ENCODE assay signal across 8 mouse cellular contexts in the genomic region with DNA sequence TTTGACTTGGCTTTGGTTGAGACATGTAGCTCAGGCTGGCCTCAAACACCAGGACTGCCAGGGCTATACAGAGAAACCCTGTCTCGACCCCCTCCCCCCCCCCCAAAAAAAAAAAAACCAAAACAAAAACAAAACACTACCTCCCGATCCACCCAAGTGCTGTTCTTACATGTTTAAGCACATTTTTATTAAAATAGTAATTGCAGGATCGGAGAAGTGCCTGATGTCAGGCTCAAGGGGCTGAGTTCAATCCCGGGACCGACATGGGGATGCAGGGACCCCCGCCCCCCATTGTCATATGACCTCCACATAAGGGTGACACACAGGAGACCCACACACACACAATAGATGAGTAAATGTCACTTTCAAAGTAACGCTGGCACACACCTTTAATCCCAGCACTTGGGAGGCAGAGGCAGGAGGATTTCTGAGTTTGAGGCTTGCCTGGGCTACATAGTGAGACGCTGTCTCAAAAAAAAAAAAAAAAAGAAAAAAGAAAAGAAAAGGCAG. TPM values are rescaled to one million over a fixed set of nuclear protein-coding genes. Genes with fewer than 3 reads are reported as not detected.
DNase-seq lines count a peak whose midpoint lies in the region; ATAC-seq and TF ChIP-seq lines count a peak whose summit lies in the region.

No protein-coding gene starts in this region.

- H3K4me2 ChIP-seq in heart, embryonic 12.5 days, result peak overlapping the region; percentile 79
- H3K4me2 ChIP-seq in hindbrain, embryonic 12.5 days (replicated peaks), result peak overlapping the region; percentile 76; the same call in 1 of the 2 replicates
- H3K4me2 ChIP-seq in midbrain, embryonic 12.5 days (replicated peaks), result no peak overlapping the region

- intact Hi-C loops in heart, postnatal 14 days (cut with DNase I), result no loop called here
- intact Hi-C loops in left cerebral cortex, postnatal 25 days (cut with DNase I), result loop anchor here (2.0 to 5.0 kb wide), 3 partner anchors 46 to 89 kb away; a partner anchor contains a TSS

- peaks cover 25% of the 10 kb centered on the region for H3K36me3 ChIP-seq in heart, embryonic 12.5 days
- peaks cover 18% of the 10 kb centered on the region for H3K36me3 ChIP-seq in hindbrain, embryonic 12.5 days
- peaks cover 21% of the 10 kb centered on the region for H3K36me3 ChIP-seq in midbrain, embryonic 12.5 days

- ATAC-seq in heart, embryonic 12.5 days (ENCODE audit: insufficient number of reproducible peaks, low FRiP score), result no peak
- no peak for ATAC-seq in hindbrain, embryonic 12.5 days (ENCODE audit: low FRiP score)
- no peak for ATAC-seq in midbrain, embryonic 12.5 days (ENCODE audit: low FRiP score, low read depth)

- no peaks in the 10 kb centered on the region for H3K9me3 ChIP-seq in heart, embryonic 12.5 days (replicated peaks)
- H3K9me3 ChIP-seq in hindbrain, embryonic 12.5 days (replicated peaks), result no peaks in the 10 kb centered on the region
- no peaks in the 10 kb centered on the region for H3K9me3 ChIP-seq in midbrain, embryonic 12.5 days

- H3K9ac ChIP-seq in heart, embryonic 12.5 days, result no peak overlapping the region
- no peak overlapping the region for H3K9ac ChIP-seq in hindbrain, embryonic 12.5 days
- H3K9ac ChIP-seq in midbrain, embryonic 12.5 days (replicated peaks), result no peak overlapping the region

- no peak for TF ChIP-seq POLR2A in bone marrow, adult 2 months (IDR thresholded peaks at IDR 0.05; ENCODE audit: borderline replicate concordance, control insufficient read depth, low read depth, low read length)

- H3K4me3 ChIP-seq in heart, embryonic 12.5 days, result no peak overlapping the region
- H3K4me3 ChIP-seq in bone marrow, adult 2 months (replicated peaks; ENCODE audit: control insufficient read depth, low read depth, low read length), result peak overlapping the region; percentile 99
- no peak overlapping the region for H3K4me3 ChIP-seq in hindbrain, embryonic 12.5 days
- H3K4me3 ChIP-seq in midbrain, embryonic 12.5 days, result peak overlapping the region; percentile 74; the same call in 1 of the 2 replicates

- no peak for DNase-seq in heart, postnatal 14 days
- DNase-seq in thymus, postnatal 0 days (ENCODE audit: low spot score), result no peak
- no peak for DNase-seq in left cerebral cortex, postnatal 25 days (ENCODE audit: low spot score in 2 of 2)
- DNase-seq in adrenal gland, postnatal 14 days, result no peak

- peaks cover 21% of the 10 kb centered on the region for H3K27me3 ChIP-seq in heart, embryonic 12.5 days (replicated peaks)
- H3K27me3 ChIP-seq in hindbrain, embryonic 12.5 days, result peaks cover 16% of the 10 kb centered on the region
- peaks cover 26% of the 10 kb centered on the region for H3K27me3 ChIP-seq in midbrain, embryonic 12.5 days

- H3K27ac ChIP-seq in heart, embryonic 12.5 days (ENCODE audit: poor library complexity, severe bottlenecking), result peak overlapping the region; percentile 95; the same call in 1 of the 2 replicates
- no peak overlapping the region; the same call in 1 of the 2 replicates for H3K27ac ChIP-seq in bone marrow, adult 2 months (ENCODE audit: control insufficient read depth, insufficient read depth, low read depth, low read length, poor library complexity)
- no peak overlapping the region for H3K27ac ChIP-seq in hindbrain, embryonic 12.5 days
- H3K27ac ChIP-seq in midbrain, embryonic 12.5 days (replicated peaks), result peak overlapping the region; percentile 95

- WGBS in heart, embryonic 12.5 days, result 69% methylated on average over 8 of the region's 8 CpGs
- 57% methylated on average over 8 of the region's 8 CpGs for WGBS in bone marrow, adult 2 months
- 79% methylated on average over 8 of the region's 8 CpGs for WGBS in hindbrain, embryonic 12.5 days
- WGBS in midbrain, embryonic 12.5 days, result 78% methylated on average over 8 of the region's 8 CpGs

- no peak for TF ChIP-seq CTCF in bone marrow, adult 2 months (IDR thresholded peaks at IDR 0.05; ENCODE audit: control insufficient read depth, insufficient read depth, low read length)

- H3K4me1 ChIP-seq in heart, embryonic 12.5 days (replicated peaks), result peaks cover 25% of the 10 kb centered on the region
- H3K4me1 ChIP-seq in bone marrow, adult 2 months (ENCODE audit: control insufficient read depth, insufficient read depth, low read length), result peaks cover 6% of the 10 kb centered on the region; the same call in 1 of the 2 replicates
- peaks cover 23% of the 10 kb centered on the region for H3K4me1 ChIP-seq in hindbrain, embryonic 12.5 days
- peaks cover 29% of the 10 kb centered on the region for H3K4me1 ChIP-seq in midbrain, embryonic 12.5 days

RNA-seq across cellular contexts. Expression of a gene that starts 0.8 kb away (rescaled TPM):
- polyA plus RNA-seq in heart, embryonic 12.5 days (2016; fragmentation: Nextera tagmentation; extraction: Ambion mirVana), result 33.3 and 34.8 TPM in 2 replicates
- 10 to 100 TPM; 19.6 to 21.6 TPM for total RNA-seq in heart, postnatal 14 days (2021)
- polyA plus RNA-seq in bone marrow, adult 2 months (2011; ENCODE audit: insufficient read depth, insufficient read length, low replicate concordance, missing spikeins), result 15.8 and 51.0 TPM in 2 replicates
- 46.8 and 47.6 TPM in 2 replicates for polyA plus RNA-seq in hindbrain, embryonic 12.5 days (2016; fragmentation: Nextera tagmentation; extraction: Ambion mirVana)
- 48.7 and 53.9 TPM in 2 replicates for polyA plus RNA-seq in midbrain, embryonic 12.5 days (2016; fragmentation: Nextera tagmentation; extraction: Ambion mirVana)
- 34.0 and 36.5 TPM in 2 replicates for polyA plus RNA-seq in thymus, postnatal 0 days (2015; fragmentation: Nextera tagmentation; extraction: Ambion mirVana)
- total RNA-seq in left cerebral cortex, postnatal 25 days (2021), result 10 to 100 TPM; 64.1 to 64.6 TPM
- total RNA-seq in adrenal gland, postnatal 14 days (2021), result 29.1 and 37.2 TPM in 2 replicates

RNA-seq across cellular contexts. Expression of a gene that starts 6.3 kb away (rescaled TPM):
- 1.0 and 1.4 TPM in 2 replicates for polyA plus RNA-seq in heart, embryonic 12.5 days (2016; fragmentation: Nextera tagmentation; extraction: Ambion mirVana)
- total RNA-seq in heart, postnatal 14 days (2021), result under 1 TPM; 0.48 to 0.49 TPM
- 1.7 and 1.9 TPM in 2 replicates for polyA plus RNA-seq in bone marrow, adult 2 months (2011; ENCODE audit: insufficient read depth, insufficient read length, low replicate concordance, missing spikeins)
- 1.3 and 1.7 TPM in 2 replicates for polyA plus RNA-seq in hindbrain, embryonic 12.5 days (2016; fragmentation: Nextera tagmentation; extraction: Ambion mirVana)
- 2.0 TPM in 2 replicates for polyA plus RNA-seq in midbrain, embryonic 12.5 days (2016; fragmentation: Nextera tagmentation; extraction: Ambion mirVana)
- 0.40 and 0.68 TPM in 2 replicates for polyA plus RNA-seq in thymus, postnatal 0 days (2015; fragmentation: Nextera tagmentation; extraction: Ambion mirVana)
- total RNA-seq in left cerebral cortex, postnatal 25 days (2021), result 1 to 10 TPM; 1.1 to 1.2 TPM
- total RNA-seq in adrenal gland, postnatal 14 days (2021), result 0.30 and 1.0 TPM in 2 replicates

RNA-seq across cellular contexts. Expression of a gene that starts 6.5 kb away (rescaled TPM):
- 7.5 and 9.0 TPM in 2 replicates for polyA plus RNA-seq in heart, embryonic 12.5 days (2016; fragmentation: Nextera tagmentation; extraction: Ambion mirVana)
- 10 to 100 TPM; 19.7 to 20.0 TPM for total RNA-seq in heart, postnatal 14 days (2021)
- polyA plus RNA-seq in bone marrow, adult 2 months (2011; ENCODE audit: insufficient read depth, insufficient read length, low replicate concordance, missing spikeins), result not detected in 2 replicates
- 3.9 and 5.1 TPM in 2 replicates for polyA plus RNA-seq in hindbrain, embryonic 12.5 days (2016; fragmentation: Nextera tagmentation; extraction: Ambion mirVana)
- 6.7 and 8.8 TPM in 2 replicates for polyA plus RNA-seq in midbrain, embryonic 12.5 days (2016; fragmentation: Nextera tagmentation; extraction: Ambion mirVana)
- 17.3 and 23.6 TPM in 2 replicates for polyA plus RNA-seq in thymus, postnatal 0 days (2015; fragmentation: Nextera tagmentation; extraction: Ambion mirVana)
- 1 to 10 TPM; 3.8 to 4.1 TPM for total RNA-seq in left cerebral cortex, postnatal 25 days (2021)
- total RNA-seq in adrenal gland, postnatal 14 days (2021), result 4.5 and 4.8 TPM in 2 replicates

RNA-seq across cellular contexts. Expression of a gene that starts 46.0 kb away (rescaled TPM):
- 12.1 and 12.9 TPM in 2 replicates for polyA plus RNA-seq in heart, embryonic 12.5 days (2016; fragmentation: Nextera tagmentation; extraction: Ambion mirVana)
- total RNA-seq in heart, postnatal 14 days (2021), result 1 to 10 TPM; 5.3 to 7.6 TPM
- 3.1 and 5.8 TPM in 2 replicates for polyA plus RNA-seq in bone marrow, adult 2 months (2011; ENCODE audit: insufficient read depth, insufficient read length, low replicate concordance, missing spikeins)
- polyA plus RNA-seq in hindbrain, embryonic 12.5 days (2016; fragmentation: Nextera tagmentation; extraction: Ambion mirVana), result 15.3 and 18.1 TPM in 2 replicates
- 15.4 and 18.2 TPM in 2 replicates for polyA plus RNA-seq in midbrain, embryonic 12.5 days (2016; fragmentation: Nextera tagmentation; extraction: Ambion mirVana)
- 20.3 and 26.9 TPM in 2 replicates for polyA plus RNA-seq in thymus, postnatal 0 days (2015; fragmentation: Nextera tagmentation; extraction: Ambion mirVana)
- 10 to 100 TPM; 11.0 to 12.3 TPM for total RNA-seq in left cerebral cortex, postnatal 25 days (2021)
- 22.3 and 23.9 TPM in 2 replicates for total RNA-seq in adrenal gland, postnatal 14 days (2021)

RNA-seq across cellular contexts. Expression of a gene that starts 46.2 kb away (rescaled TPM):
- 638 and 663 TPM in 2 replicates for polyA plus RNA-seq in heart, embryonic 12.5 days (2016; fragmentation: Nextera tagmentation; extraction: Ambion mirVana)
- 100 to 1,000 TPM; 796 to 811 TPM for total RNA-seq in heart, postnatal 14 days (2021)
- 136 and 211 TPM in 2 replicates for polyA plus RNA-seq in bone marrow, adult 2 months (2011; ENCODE audit: insufficient read depth, insufficient read length, low replicate concordance, missing spikeins)
- 323 and 382 TPM in 2 replicates for polyA plus RNA-seq in hindbrain, embryonic 12.5 days (2016; fragmentation: Nextera tagmentation; extraction: Ambion mirVana)
- polyA plus RNA-seq in midbrain, embryonic 12.5 days (2016; fragmentation: Nextera tagmentation; extraction: Ambion mirVana), result 325 and 338 TPM in 2 replicates
- polyA plus RNA-seq in thymus, postnatal 0 days (2015; fragmentation: Nextera tagmentation; extraction: Ambion mirVana), result 821 and 873 TPM in 2 replicates
- total RNA-seq in left cerebral cortex, postnatal 25 days (2021), result 100 to 1,000 TPM; 227 to 237 TPM
- total RNA-seq in adrenal gland, postnatal 14 days (2021), result 382 and 386 TPM in 2 replicates

Comparison
In these comparisons a context has a peak if more than half of its experiments do, and no peak if none do; other contexts are left out.
1. H3K27ac ChIP-seq: peak in heart, embryonic 12.5 days (single experiment) and midbrain, embryonic 12.5 days (single experiment); none in bone marrow, adult 2 months (single experiment) and hindbrain, embryonic 12.5 days (single experiment).
2. H3K4me3 ChIP-seq: peak in bone marrow, adult 2 months (single experiment) and midbrain, embryonic 12.5 days (single experiment); none in heart, embryonic 12.5 days (single experiment) and hindbrain, embryonic 12.5 days (single experiment).